Mouse (Mus musculus) liver, embryonic 11.5 days (tissue): ENCODE data around the gene Nudt4. TPM values are rescaled to one million over a fixed set of nuclear protein-coding genes. Genes with fewer than 3 reads are reported as not detected.

ENCODE experiments used
- ATAC-seq: fragments of 200-750 bp; cut with Nextera tagmentation; replicated peaks from 2 replicates; pipeline ENCODE4 v1.8.0; 2017; ENCODE audit warnings: moderate number of reproducible peaks, mild to moderate bottlenecking, moderate TSS enrichment, moderate library complexity; ENCODE audit not compliant: low FRiP score
- DNase-seq: peaks from one replicate; pipeline ENCODE4 v3.0.0-alpha.2; 2017; ENCODE audit warnings: low spot score
- H3K27ac ChIP-seq: fragments of 300-500 bp; sonication (generic); 2 replicates; pipeline ENCODE4 v1.5.1; 2014; ENCODE audit warnings: mild to moderate bottlenecking, low read depth, low read length, control low read depth
- H3K27me3 ChIP-seq: fragments of 300-500 bp; sonication (generic); replicated peaks from 2 replicates; pipeline ENCODE4 v1.6.1; 2014; ENCODE audit warnings: low read length, mixed read lengths; ENCODE audit not compliant: control insufficient read depth, insufficient read depth
- H3K36me3 ChIP-seq: fragments of 300-500 bp; sonication (generic); 2 replicates; pipeline ENCODE4 v1.6.1; 2014; ENCODE audit warnings: mild to moderate bottlenecking, low read length, moderate library complexity, mixed read lengths; ENCODE audit not compliant: control insufficient read depth, insufficient read depth
- H3K4me1 ChIP-seq: fragments of 300-500 bp; sonication (generic); replicated peaks from 2 replicates; pipeline ENCODE4 v1.6.1; 2014; ENCODE audit warnings: low read length, mixed read lengths; ENCODE audit not compliant: control insufficient read depth, insufficient read depth
- H3K4me2 ChIP-seq: fragments of 300-500 bp; sonication (generic); 2 replicates; pipeline ENCODE4 v1.6.1; 2014; ENCODE audit warnings: mild to moderate bottlenecking, control low read depth, moderate library complexity
- H3K4me3 ChIP-seq: fragments of 300-500 bp; sonication (generic); 2 replicates; pipeline ENCODE4 v1.5.1; 2014; ENCODE audit warnings: low read depth, low read length, control low read depth
- H3K9ac ChIP-seq: fragments of 300-500 bp; sonication (generic); 2 replicates; pipeline ENCODE4 v1.6.1; 2014; ENCODE audit warnings: low read depth, low read length, control low read depth
- H3K9me3 ChIP-seq: fragments of 300-500 bp; sonication (generic); 2 replicates; pipeline ENCODE4 v1.6.1; 2016; ENCODE audit warnings: low read length, inconsistent platforms, mixed read lengths; ENCODE audit not compliant: control insufficient read depth
- WGBS: fragments of 180-500 bp; shearing (Covaris S2); extraction: QIAGEN DNeasy Blood & Tissue Kit; methylation state at CpG from one replicate; pipeline ENCODE4 v1.1.7; 2014; 5-methylcytosine and 5-hydroxymethylcytosine counted together
- polyA plus RNA-seq: library from polyadenylated mRNA; unstranded; fragments of >200 nt; fragmentation: Nextera tagmentation; extraction: Ambion mirVana; gene quantifications from 2 replicates; pipeline ENCODE4 v1.2.1, GENCODE M21; 2014

Nudt4 gene
- polyA plus RNA-seq, 1 experiment from 2014 or later, result 95.8 TPM

DNA sequence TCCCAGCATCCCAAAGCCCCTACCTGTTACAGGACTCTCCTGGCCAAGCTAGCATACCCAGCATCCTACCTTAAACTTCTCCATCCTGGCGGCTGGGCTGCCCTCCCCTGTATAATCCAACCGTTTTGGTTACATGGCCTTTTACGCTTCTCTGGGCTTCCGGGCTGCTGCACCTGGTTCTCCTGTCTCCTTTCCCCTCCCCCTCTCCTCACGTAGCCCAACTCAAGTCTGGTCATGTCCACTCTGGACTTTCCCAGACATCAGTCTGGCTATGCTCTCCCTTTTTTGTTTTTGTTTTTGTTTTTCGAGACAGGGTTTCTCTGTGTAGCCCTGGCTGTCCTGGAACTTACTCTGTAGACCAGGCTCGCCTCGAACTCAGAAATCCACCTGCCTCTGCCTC lies 51.3 kb downstream of the Nudt4 start:
- H3K4me1 ChIP-seq, result peaks cover 9% of the 10 kb centered on the region; the same call in 1 of the 2 replicates
- H3K4me2 ChIP-seq, result no peak overlapping the region
- H3K4me3 ChIP-seq, result no peak overlapping the region
- DNase-seq, result no peak
- no peaks in the 10 kb centered on the region for H3K36me3 ChIP-seq
- no peak overlapping the region for H3K9ac ChIP-seq
- ATAC-seq, result no peak
- no peak overlapping the region for H3K27ac ChIP-seq
- H3K9me3 ChIP-seq, result no peaks in the 10 kb centered on the region
- WGBS, result 86% methylated on average over 8 of the region's 8 CpGs
- H3K27me3 ChIP-seq, result no peaks in the 10 kb centered on the region

DNA sequence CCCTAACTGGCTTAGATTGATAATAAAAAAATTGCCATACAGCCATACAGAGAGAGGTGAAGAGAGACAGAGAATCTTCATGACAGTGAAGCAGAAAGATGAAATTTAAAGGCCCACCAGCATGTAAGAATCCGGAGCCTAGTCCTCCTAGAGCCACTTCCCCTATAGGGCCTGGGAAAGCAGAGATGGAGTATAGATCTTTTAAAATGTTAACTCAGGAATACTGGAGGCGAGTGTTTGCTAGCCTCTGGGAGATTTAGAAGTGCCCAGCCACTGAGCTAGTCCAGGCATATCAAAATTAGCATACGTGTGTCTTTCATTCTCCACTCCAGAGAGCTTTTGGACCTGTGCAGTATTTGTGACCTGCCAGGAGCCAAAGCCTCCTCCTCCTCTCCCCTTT lies 54.7 kb downstream of the Nudt4 start:
- Histone ChIP-seq H3K27me3 (no peaks in the 10 kb centered on the region), H3K27ac (no peak overlapping the region), H3K4me2 (no peak overlapping the region), H3K36me3 (no peaks in the 10 kb centered on the region), H3K9me3 (no peaks in the 10 kb centered on the region), H3K4me3 (no peak overlapping the region), H3K4me1 (no peaks in the 10 kb centered on the region; the same call in 1 of the 2 replicates), H3K9ac (no peak overlapping the region)
- 56% methylated on average over 3 of the region's 3 CpGs for WGBS
- ATAC-seq (no peak), DNase-seq (no peak)

DNA sequence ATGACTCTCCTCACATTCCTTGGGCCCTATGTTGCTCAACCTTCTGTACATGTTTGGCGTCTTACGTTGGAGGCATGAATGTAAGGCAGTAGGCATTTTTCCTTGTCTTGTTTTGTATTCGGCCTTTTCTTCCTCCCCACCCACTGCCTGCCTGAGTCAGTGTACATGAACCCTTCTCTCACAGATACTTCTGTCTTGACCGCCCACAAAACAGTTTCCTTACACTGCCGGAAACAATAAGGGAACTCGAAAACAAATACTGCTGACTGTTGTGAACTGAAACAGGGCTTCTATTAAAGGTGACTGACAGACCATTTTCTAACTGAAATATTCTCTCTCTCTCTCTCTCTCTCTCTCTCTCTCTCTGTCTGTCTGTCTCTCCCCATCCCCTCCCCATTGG lies 55.2 kb downstream of the Nudt4 start:
- 61% methylated on average over 6 of the region's 6 CpGs for WGBS

DNA sequence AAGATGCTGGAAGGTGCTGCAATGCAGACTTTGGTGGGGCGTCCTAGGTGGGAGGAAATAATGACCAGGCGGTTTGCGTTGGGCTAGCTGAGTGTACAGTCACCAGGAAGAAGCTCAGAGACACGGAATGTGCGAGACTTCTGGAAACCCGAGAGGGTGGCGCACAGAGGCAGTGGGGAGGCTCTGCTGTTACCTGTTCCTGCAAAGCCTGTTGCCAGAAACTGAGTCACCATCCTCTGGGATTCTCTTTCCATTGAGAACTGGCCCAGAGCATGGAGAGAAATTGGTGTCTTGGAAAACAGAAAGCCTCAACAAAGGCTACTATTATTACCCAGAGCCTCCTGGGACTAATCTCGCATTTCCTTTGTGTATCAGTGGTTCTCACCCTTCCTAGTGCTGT lies 55.8 kb downstream of the Nudt4 start:
- ATAC-seq (no peak), DNase-seq (no peak)
- Histone ChIP-seq H3K9me3 (no peaks in the 10 kb centered on the region), H3K4me2 (no peak overlapping the region), H3K9ac (no peak overlapping the region), H3K27ac (no peak overlapping the region), H3K27me3 (no peaks in the 10 kb centered on the region), H3K36me3 (no peaks in the 10 kb centered on the region), H3K4me3 (no peak overlapping the region), H3K4me1 (no peaks in the 10 kb centered on the region)
- 90% methylated on average over 8 of the region's 8 CpGs for WGBS

More for the DNA sequence above, 55.2 kb downstream of the Nudt4 start:
- H3K27me3 ChIP-seq, result no peaks in the 10 kb centered on the region
- ATAC-seq (no peak), DNase-seq (no peak)
- no peak overlapping the region for H3K9ac ChIP-seq
- H3K4me3 ChIP-seq, result no peak overlapping the region
- no peaks in the 10 kb centered on the region for H3K36me3 ChIP-seq
- no peaks in the 10 kb centered on the region for H3K9me3 ChIP-seq
- H3K27ac ChIP-seq, result no peak overlapping the region
- no peak overlapping the region for H3K4me2 ChIP-seq
- H3K4me1 ChIP-seq, result no peaks in the 10 kb centered on the region; the same call in 1 of the 2 replicates

DNA sequence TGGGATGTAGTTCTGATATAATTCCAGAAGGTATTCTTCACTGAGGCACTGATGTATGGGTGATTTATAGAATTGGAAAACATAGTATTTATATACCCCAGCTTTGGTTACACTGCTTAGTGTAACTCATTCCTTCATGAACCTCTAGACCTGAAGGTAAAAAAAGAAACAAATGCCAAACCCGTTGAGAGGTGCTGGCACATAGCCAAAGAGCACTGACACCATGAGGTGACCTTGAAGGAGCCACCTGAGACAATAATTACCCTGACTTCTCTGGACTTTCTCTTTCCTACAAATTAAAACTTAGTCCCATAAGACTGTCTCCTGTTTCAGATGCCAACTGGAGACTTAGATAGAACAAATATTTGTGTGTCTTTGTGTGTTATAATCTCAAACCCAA lies 59.6 kb downstream of the Nudt4 start:
- Histone ChIP-seq H3K27ac (no peak overlapping the region), H3K36me3 (no peaks in the 10 kb centered on the region), H3K4me2 (no peak overlapping the region), H3K4me3 (no peak overlapping the region), H3K9me3 (no peaks in the 10 kb centered on the region), H3K27me3 (no peaks in the 10 kb centered on the region), H3K4me1 (peaks cover 8% of the 10 kb centered on the region), H3K9ac (no peak overlapping the region)
- ATAC-seq (no peak), DNase-seq (no peak)
- 39% methylated on average over 1 of the region's 1 CpGs for WGBS

DNA sequence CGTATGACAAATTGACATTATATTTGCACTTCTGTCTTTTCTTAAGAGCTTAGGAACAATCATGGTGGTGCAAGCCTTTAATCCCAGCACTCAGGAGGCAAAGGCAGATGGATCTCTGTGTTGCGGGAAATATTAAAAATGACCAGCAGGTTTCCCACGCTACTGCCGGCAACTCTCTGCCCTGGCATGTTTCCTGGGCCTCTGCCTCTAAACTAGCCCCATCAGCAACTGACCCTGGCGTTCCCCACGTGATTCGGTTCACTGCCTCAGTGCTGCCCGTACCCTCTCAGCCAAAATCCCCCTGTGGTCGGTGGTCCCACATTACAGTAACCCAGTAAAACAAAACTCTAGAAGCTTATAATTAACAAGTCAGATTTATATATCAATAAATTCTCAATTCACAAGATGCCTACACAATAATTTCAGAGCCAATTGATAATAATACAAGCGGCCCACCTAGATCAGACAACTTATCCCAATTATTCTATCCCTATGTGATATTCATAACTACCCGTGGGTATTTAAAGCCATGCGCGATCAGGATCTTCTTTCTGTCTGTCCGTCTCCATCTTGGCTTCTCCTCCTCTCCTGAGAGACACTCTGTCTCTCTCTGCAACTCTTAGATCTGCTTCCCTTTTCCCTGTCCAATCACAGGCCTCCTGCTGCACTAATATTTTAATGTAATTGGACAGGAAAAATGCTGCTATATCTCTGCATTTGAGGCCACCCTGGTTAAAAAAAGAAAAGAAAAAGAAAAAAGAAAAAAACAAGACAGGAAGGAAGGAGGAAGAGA lies 60.3 kb downstream of the Nudt4 start:
- Histone ChIP-seq H3K4me1 (peaks cover 8% of the 10 kb centered on the region), H3K9ac (no peak overlapping the region), H3K4me3 (no peak overlapping the region), H3K36me3 (no peaks in the 10 kb centered on the region), H3K4me2 (no peak overlapping the region), H3K9me3 (no peaks in the 10 kb centered on the region), H3K27me3 (no peaks in the 10 kb centered on the region), H3K27ac (no peak overlapping the region)
- ATAC-seq (no peak), DNase-seq (no peak)
- WGBS, result 87% methylated on average over 14 of the region's 14 CpGs

DNA sequence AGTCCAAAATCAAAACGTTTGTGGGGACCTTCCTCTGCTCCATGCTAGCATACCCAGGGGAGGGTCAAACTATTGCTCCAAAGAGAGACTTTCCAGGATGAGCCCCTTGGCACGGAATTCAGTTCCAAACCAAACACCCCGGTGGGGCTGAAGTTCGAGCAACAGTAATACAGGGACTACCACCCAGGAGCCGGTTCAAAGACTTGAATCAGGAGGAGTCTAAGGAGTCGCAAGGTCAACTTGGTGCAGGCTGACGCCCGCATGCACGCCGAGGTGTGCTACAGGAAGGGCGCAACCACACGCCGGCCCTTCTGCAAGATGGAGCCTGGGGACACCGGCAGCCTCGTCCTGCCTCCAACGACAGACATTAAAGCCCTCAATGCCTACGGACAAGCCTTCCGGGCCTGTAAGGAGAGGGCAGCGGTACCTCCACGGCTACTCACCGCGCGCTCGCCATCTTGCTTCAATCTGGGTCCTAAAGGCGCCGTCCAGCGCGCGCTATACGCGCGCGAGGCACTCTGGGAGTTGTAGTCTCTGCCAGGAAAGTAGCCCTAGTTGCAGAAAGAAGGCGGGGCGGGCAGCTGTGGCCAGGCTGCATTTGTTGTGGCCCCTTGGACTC lies 62.4 kb downstream of the Nudt4 start, which contains the start of gene Mrpl42:
Mrpl42 (minus strand) TSS at position 478 of the 619 bp plus-strand sequence.
- peak within 1 kb of the TSS; percentile 83 for H3K4me3 ChIP-seq
- H3K36me3 ChIP-seq, result peaks cover 7% of the 10 kb centered on the region
- H3K9me3 ChIP-seq, result no peaks in the 10 kb centered on the region
- peak within 1 kb of the TSS; percentile 54 for H3K27ac ChIP-seq
- peak within 1 kb of the TSS; percentile 87 for H3K4me2 ChIP-seq
- no peaks in the 10 kb centered on the region for H3K27me3 ChIP-seq
- H3K4me1 ChIP-seq, result peaks cover 8% of the 10 kb centered on the region
- under 1% methylated on average over 35 of the region's 35 CpGs for WGBS
- DNase-seq, result peak; percentile 88
- peak; percentile 95 for ATAC-seq
- peak within 1 kb of the TSS; percentile 87 for H3K9ac ChIP-seq

DNA sequence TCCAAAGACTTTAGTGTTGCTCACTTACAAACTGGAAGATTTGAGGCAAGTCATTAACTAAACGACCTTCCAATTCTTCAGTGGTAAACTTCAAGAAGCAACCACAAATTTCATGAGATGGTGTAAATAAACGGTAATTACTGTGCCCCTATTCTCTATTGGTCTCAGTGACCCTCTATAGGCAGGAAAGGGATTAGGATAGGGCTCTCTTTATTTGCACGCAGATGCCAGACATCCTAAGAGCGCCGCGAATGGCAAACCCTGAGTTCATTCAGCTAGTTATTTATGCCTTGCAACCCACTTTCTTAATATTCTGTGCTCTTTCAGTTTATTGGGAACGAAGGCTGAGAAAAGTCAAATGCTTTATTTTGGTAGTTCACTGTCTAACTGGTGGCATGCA lies 62.9 kb downstream of the Nudt4 start:
- Histone ChIP-seq H3K36me3 (peaks cover 7% of the 10 kb centered on the region), H3K4me1 (peaks cover 8% of the 10 kb centered on the region), H3K27me3 (no peaks in the 10 kb centered on the region), H3K4me2 (peak overlapping the region; percentile 87), H3K9me3 (no peaks in the 10 kb centered on the region), H3K4me3 (peak overlapping the region; percentile 83), H3K27ac (no peak overlapping the region; the same call in 1 of the 2 replicates), H3K9ac (peak overlapping the region; percentile 87)
- no peak for ATAC-seq
- 2% methylated on average over 7 of the region's 7 CpGs for WGBS
- no peak for DNase-seq
